Mouse (Mus musculus) olfactory bulb, adult 2 months (tissue): ENCODE data around the gene Procr. TPM values are rescaled to one million over a fixed set of nuclear protein-coding genes. Genes with fewer than 3 reads are reported as not detected.

Source experiments
- H3K27ac ChIP-seq: fragments of 200-500 bp; 2 replicates; pipeline ENCODE4 v1.5.1; 2012; ENCODE audit warnings: low read depth, low read length; ENCODE audit not compliant: insufficient read depth
- H3K4me1 ChIP-seq: fragments of 200-500 bp; 2 replicates; pipeline ENCODE4 v1.6.1; 2012; ENCODE audit warnings: low read length; ENCODE audit not compliant: control insufficient read depth, insufficient read depth
- H3K4me3 ChIP-seq: fragments of 200-500 bp; 2 replicates; pipeline ENCODE4 v1.5.1; 2012; ENCODE audit warnings: mild to moderate bottlenecking, low read depth, low read length, moderate library complexity; ENCODE audit not compliant: insufficient read depth
- CTCF ChIP-seq: fragments of 200-500 bp; IDR thresholded peaks from 2 replicates; pipeline ENCODE4 v1.5.1; 2012; ENCODE audit warnings: low read depth, mild to moderate bottlenecking, low read length, moderate library complexity; ENCODE audit not compliant: insufficient read depth
- POLR2A ChIP-seq: fragments of 200-500 bp; IDR thresholded peaks from 2 replicates; pipeline ENCODE4 v1.6.1; 2012; ENCODE audit warnings: mild to moderate bottlenecking, low read depth, low read length, moderate library complexity; ENCODE audit not compliant: insufficient read depth
- WGBS: fragments of 180-500 bp; shearing (Covaris S2); methylation state at CpG from one replicate; pipeline ENCODE4 v1.1.7; 2018; 5-methylcytosine and 5-hydroxymethylcytosine counted together
- polyA plus RNA-seq: library from polyadenylated mRNA; stranded (reverse); fragments of >200 nt; gene quantifications from 2 replicates; pipeline ENCODE4 v1.2.4, GENCODE M21; 2012; ENCODE audit warnings: low replicate concordance; ENCODE audit not compliant: missing spikeins, insufficient read depth, insufficient read length

The Procr gene
- polyA plus RNA-seq, 1 experiment: not detected

GRCm38 (mm10) chr2:155787949-155788931, 37.3 kb downstream of the Procr start:
- H3K4me1 ChIP-seq: peaks cover 20% of the 10 kb centered on the region
- no peak for TF ChIP-seq POLR2A
- TF ChIP-seq CTCF: no peak
- 73% methylated on average over 18 of the region's 18 CpGs for WGBS
- H3K4me3 ChIP-seq: no peak overlapping the region
- no peak overlapping the region for H3K27ac ChIP-seq

GRCm38 (mm10) chr2:155792899-155793298, 42.0 kb downstream of the Procr start:
- WGBS: 44% methylated on average over 12 of the region's 12 CpGs
- no peak overlapping the region for H3K27ac ChIP-seq
- no peak overlapping the region for H3K4me3 ChIP-seq
- TF ChIP-seq CTCF (no peak), POLR2A (no peak)
- peaks cover 11% of the 10 kb centered on the region for H3K4me1 ChIP-seq

- H3K4me1 ChIP-seq: peaks cover 6% of the 10 kb centered on the region; the same call in 1 of the 2 replicates
- WGBS: 88% methylated on average over 12 of the region's 12 CpGs
Observed at GRCm38 (mm10) chr2:155794674-155795445, 43.9 kb downstream of the Procr start.

GRCm38 (mm10) chr2:155798613-155799012, 47.7 kb downstream of the Procr start:
- WGBS: 51% methylated on average over 3 of the region's 3 CpGs
- TF ChIP-seq POLR2A: no peak
- TF ChIP-seq CTCF: no peak
- Histone ChIP-seq H3K4me1 (no peaks in the 10 kb centered on the region), H3K27ac (no peak overlapping the region), H3K4me3 (no peak overlapping the region)

More at GRCm38 (mm10) chr2:155794674-155795445, 43.9 kb downstream of the Procr start:
- no peak for TF ChIP-seq POLR2A
- TF ChIP-seq CTCF: no peak
- Histone ChIP-seq H3K27ac (no peak overlapping the region), H3K4me3 (no peak overlapping the region)

GRCm38 (mm10) chr2:155802761-155803160, 51.8 kb downstream of the Procr start:
- Histone ChIP-seq H3K27ac (no peak overlapping the region), H3K4me3 (no peak overlapping the region), H3K4me1 (peaks cover 7% of the 10 kb centered on the region)
- TF ChIP-seq CTCF: no peak
- no peak for TF ChIP-seq POLR2A
- 60% methylated on average over 3 of the region's 3 CpGs for WGBS

GRCm38 (mm10) chr2:155804053-155804452, 53.1 kb downstream of the Procr start:
- TF ChIP-seq CTCF: no peak
- no peak for TF ChIP-seq POLR2A
- Histone ChIP-seq H3K4me1 (peaks cover 7% of the 10 kb centered on the region), H3K4me3 (no peak overlapping the region), H3K27ac (no peak overlapping the region)
- 77% methylated on average over 5 of the region's 5 CpGs for WGBS

Other genes with a start within 250 kb of the Procr start
- gene Acss2, start 233.2 kb upstream of the Procr start, polyA plus RNA-seq: not detected in 2 replicates
- not detected in 2 replicates for gene Ggt7, start 232.9 kb upstream of the Procr start, polyA plus RNA-seq
- not detected in 2 replicates for gene Gss, start 158.3 kb upstream of the Procr start, polyA plus RNA-seq
- gene Myh7b, start 139.9 kb upstream of the Procr start, polyA plus RNA-seq: not detected in 2 replicates
- 364 TPM in 1 of 2 replicates, not detected in the other for gene Trpc4ap, start 58.7 kb upstream of the Procr start, polyA plus RNA-seq
- gene Edem2, start 21.6 kb upstream of the Procr start, polyA plus RNA-seq: not detected in 2 replicates
- gene Gm17581, start 15.3 kb upstream of the Procr start, polyA plus RNA-seq: not detected in 2 replicates
- not detected in 2 replicates for gene Mmp24, start 24.2 kb downstream of the Procr start, polyA plus RNA-seq
- not detected in 2 replicates for gene BC029722, start 68.3 kb downstream of the Procr start, polyA plus RNA-seq
- not detected in 2 replicates for gene Eif6, start 75.8 kb downstream of the Procr start, polyA plus RNA-seq
- not detected in 2 replicates for gene Fam83c, start 83.7 kb downstream of the Procr start, polyA plus RNA-seq
- 136 TPM in 1 of 2 replicates, not detected in the other for gene Uqcc1, start 179.2 kb downstream of the Procr start, polyA plus RNA-seq
- gene Gm15557, start 189.6 kb downstream of the Procr start, polyA plus RNA-seq: not detected in 2 replicates
- not detected in 2 replicates for gene Gdf5, start 194.2 kb downstream of the Procr start, polyA plus RNA-seq
- not detected in 2 replicates for gene Cep250, start 205.3 kb downstream of the Procr start, polyA plus RNA-seq